Mouse (Mus musculus): Measurements from ENCODE around the gene Gm28897. TPM values are rescaled to one million over a fixed set of nuclear protein-coding genes. Genes with fewer than 3 reads are reported as not detected.
"Not testable (repeated sequence)": the region's sequence is repeated elsewhere in the genome, so short reads cannot be mapped to it uniquely, and the experiment has no call there.

Gene Gm28897
- not detected in 2 replicates for polyA plus RNA-seq (2014; fragmentation: Nextera tagmentation; extraction: Ambion mirVana)

- not testable (repeated sequence) for ATAC-seq (ENCODE audit: low FRiP score, low TSS enrichment); H3K27ac ChIP-seq (replicated peaks; ENCODE audit: low read depth, low read length); H3K4me1 ChIP-seq (ENCODE audit: control insufficient read depth, insufficient read depth, low read length); H3K9ac ChIP-seq (replicated peaks; ENCODE audit: low read length); H3K27me3 ChIP-seq (ENCODE audit: control insufficient read depth, insufficient read depth, low read length); H3K4me3 ChIP-seq (replicated peaks; ENCODE audit: low read depth, low read length); DNase-seq; H3K9me3 ChIP-seq (ENCODE audit: control insufficient read depth, low read length); H3K4me2 ChIP-seq (ENCODE audit: low read length); H3K36me3 ChIP-seq (ENCODE audit: control insufficient read depth, insufficient read depth, low read length)
- WGBS, result no CpG with 5 or more reads among the region's 6 CpGs
Observed at GRCm38 (mm10) chrY:80926695-80927094, at the start of gene Gm28897. Gm28897 (plus strand) TSS chrY:80926995.

All from midbrain, embryonic 14.5 days (tissue).